Mouse (Mus musculus): ENCODE data around the gene Creg2. TPM values are rescaled to one million over a fixed set of nuclear protein-coding genes. Genes with fewer than 3 reads are reported as not detected.

The Creg2 gene
- polyA plus RNA-seq, 1 experiment from 2014 or later: 0.34 TPM

- H3K4me1 ChIP-seq (replicated peaks; ENCODE audit: control insufficient read depth, insufficient read depth, low read length): no peaks in the 10 kb centered on the region
- H3K36me3 ChIP-seq (ENCODE audit: control insufficient read depth, insufficient read depth, low read length): no peaks in the 10 kb centered on the region
- no peak overlapping the region for H3K4me3 ChIP-seq (ENCODE audit: low read depth, low read length)
- H3K4me2 ChIP-seq (ENCODE audit: low read length): no peak overlapping the region
- H3K27ac ChIP-seq (ENCODE audit: low read depth): no peak overlapping the region
- H3K27me3 ChIP-seq (replicated peaks; ENCODE audit: control insufficient read depth, insufficient read depth, low read length): peaks cover 30% of the 10 kb centered on the region
- H3K9me3 ChIP-seq (ENCODE audit: control insufficient read depth, low read length): peaks cover 5% of the 10 kb centered on the region; the same call in 1 of the 2 replicates
- no peak overlapping the region for H3K9ac ChIP-seq (ENCODE audit: low read length)
- DNase-seq (ENCODE audit: low spot score) (no peak), ATAC-seq (replicated peaks; ENCODE audit: low FRiP score, low TSS enrichment, low read depth) (no peak)
- 55% methylated on average over 8 of the region's 8 CpGs for WGBS
Measured at GRCm38 (mm10) chr1:39645905-39646759, 5.1 kb downstream of the Creg2 start.

- no peaks in the 10 kb centered on the region for H3K4me1 ChIP-seq (replicated peaks; ENCODE audit: control insufficient read depth, insufficient read depth, low read length)
- H3K27ac ChIP-seq (ENCODE audit: low read depth): no peak overlapping the region
- no peak overlapping the region for H3K9ac ChIP-seq (ENCODE audit: low read length)
- H3K4me3 ChIP-seq (ENCODE audit: low read depth, low read length): no peak overlapping the region
- peaks cover 13% of the 10 kb centered on the region; the same call in 1 of the 2 replicates for H3K27me3 ChIP-seq (replicated peaks; ENCODE audit: control insufficient read depth, insufficient read depth, low read length)
- no peak for ATAC-seq (replicated peaks; ENCODE audit: low FRiP score, low TSS enrichment, low read depth)
- peaks cover 5% of the 10 kb centered on the region; the same call in 1 of the 2 replicates for H3K9me3 ChIP-seq (ENCODE audit: control insufficient read depth, low read length)
- H3K4me2 ChIP-seq (ENCODE audit: low read length): no peak overlapping the region
- 78% methylated on average over 1 of the region's 1 CpGs for WGBS
- H3K36me3 ChIP-seq (ENCODE audit: control insufficient read depth, insufficient read depth, low read length): no peaks in the 10 kb centered on the region
- no peak for DNase-seq (ENCODE audit: low spot score)
Measured at GRCm38 (mm10) chr1:39644333-39644732, 6.9 kb downstream of the Creg2 start.

- H3K36me3 ChIP-seq (ENCODE audit: control insufficient read depth, insufficient read depth, low read length): no peaks in the 10 kb centered on the region
- no peak overlapping the region for H3K4me2 ChIP-seq (ENCODE audit: low read length)
- DNase-seq (ENCODE audit: low spot score) (no peak), ATAC-seq (replicated peaks; ENCODE audit: low FRiP score, low TSS enrichment, low read depth) (no peak)
- peaks cover 5% of the 10 kb centered on the region; the same call in 1 of the 2 replicates for H3K9me3 ChIP-seq (ENCODE audit: control insufficient read depth, low read length)
- no peak overlapping the region for H3K27ac ChIP-seq (ENCODE audit: low read depth)
- H3K4me1 ChIP-seq (replicated peaks; ENCODE audit: control insufficient read depth, insufficient read depth, low read length): 0 out of 2 replicates have a peak, but pooled peaks cover under 1% of the 10 kb centered on the region
- no peak overlapping the region for H3K4me3 ChIP-seq (ENCODE audit: low read depth, low read length)
- 87% methylated on average over 7 of the region's 7 CpGs for WGBS
- no peaks in the 10 kb centered on the region for H3K27me3 ChIP-seq (replicated peaks; ENCODE audit: control insufficient read depth, insufficient read depth, low read length)
- no peak overlapping the region for H3K9ac ChIP-seq (ENCODE audit: low read length)
Measured at GRCm38 (mm10) chr1:39641667-39642066, 9.6 kb downstream of the Creg2 start.

- 0 out of 2 replicates have a peak, but pooled peaks cover 3% of the 10 kb centered on the region for H3K4me1 ChIP-seq (replicated peaks; ENCODE audit: control insufficient read depth, insufficient read depth, low read length)
- no peaks in the 10 kb centered on the region for H3K27me3 ChIP-seq (replicated peaks; ENCODE audit: control insufficient read depth, insufficient read depth, low read length)
- H3K36me3 ChIP-seq (ENCODE audit: control insufficient read depth, insufficient read depth, low read length): no peaks in the 10 kb centered on the region
- no peak overlapping the region for H3K4me2 ChIP-seq (ENCODE audit: low read length)
- DNase-seq (ENCODE audit: low spot score) (no peak), ATAC-seq (replicated peaks; ENCODE audit: low FRiP score, low TSS enrichment, low read depth) (no peak)
- no peak overlapping the region for H3K4me3 ChIP-seq (ENCODE audit: low read depth, low read length)
- peaks cover 5% of the 10 kb centered on the region; the same call in 1 of the 2 replicates for H3K9me3 ChIP-seq (ENCODE audit: control insufficient read depth, low read length)
- H3K27ac ChIP-seq (ENCODE audit: low read depth): no peak overlapping the region
- no peak overlapping the region for H3K9ac ChIP-seq (ENCODE audit: low read length)
- WGBS: 58% methylated on average over 8 of the region's 8 CpGs
Measured at GRCm38 (mm10) chr1:39637139-39637538, 14.1 kb downstream of the Creg2 start.

- H3K4me1 ChIP-seq (replicated peaks; ENCODE audit: control insufficient read depth, insufficient read depth, low read length): 0 out of 2 replicates have a peak, but pooled peaks cover 3% of the 10 kb centered on the region
- no peak overlapping the region for H3K4me3 ChIP-seq (ENCODE audit: low read depth, low read length)
- no peak overlapping the region for H3K9ac ChIP-seq (ENCODE audit: low read length)
- WGBS: 4% methylated on average over 5 of the region's 5 CpGs
- no peaks in the 10 kb centered on the region for H3K36me3 ChIP-seq (ENCODE audit: control insufficient read depth, insufficient read depth, low read length)
- no peak overlapping the region for H3K4me2 ChIP-seq (ENCODE audit: low read length)
- peak; percentile 60; the same call in 1 of the 2 replicates for ATAC-seq (replicated peaks; ENCODE audit: low FRiP score, low TSS enrichment, low read depth)
- H3K27ac ChIP-seq (ENCODE audit: low read depth): no peak overlapping the region
- no peak for DNase-seq (ENCODE audit: low spot score)
- H3K27me3 ChIP-seq (replicated peaks; ENCODE audit: control insufficient read depth, insufficient read depth, low read length): no peaks in the 10 kb centered on the region
- peaks cover under 1% of the 10 kb centered on the region; the same call in 1 of the 2 replicates for H3K9me3 ChIP-seq (ENCODE audit: control insufficient read depth, low read length)
Measured at GRCm38 (mm10) chr1:39636660-39637059, 14.6 kb downstream of the Creg2 start.

- Histone ChIP-seq H3K4me1 (replicated peaks; ENCODE audit: control insufficient read depth, insufficient read depth, low read length) (0 out of 2 replicates have a peak, but pooled peaks cover 3% of the 10 kb centered on the region), H3K36me3 (ENCODE audit: control insufficient read depth, insufficient read depth, low read length) (no peaks in the 10 kb centered on the region), H3K9ac (ENCODE audit: low read length) (no peak overlapping the region), H3K27me3 (replicated peaks; ENCODE audit: control insufficient read depth, insufficient read depth, low read length) (no peaks in the 10 kb centered on the region), H3K4me2 (ENCODE audit: low read length) (no peak overlapping the region), H3K9me3 (ENCODE audit: control insufficient read depth, low read length) (no peaks in the 10 kb centered on the region), H3K4me3 (ENCODE audit: low read depth, low read length) (no peak overlapping the region), H3K27ac (ENCODE audit: low read depth) (no peak overlapping the region)
- DNase-seq (ENCODE audit: low spot score) (no peak), ATAC-seq (replicated peaks; ENCODE audit: low FRiP score, low TSS enrichment, low read depth) (no peak)
- 32% methylated on average over 5 of the region's 5 CpGs for WGBS
Measured at GRCm38 (mm10) chr1:39636196-39636595, 15.1 kb downstream of the Creg2 start.

GRCm38 (mm10) chr1:39628606-39629005 lies 22.7 kb downstream of the Creg2 start:
- DNase-seq (ENCODE audit: low spot score) (no peak), ATAC-seq (replicated peaks; ENCODE audit: low FRiP score, low TSS enrichment, low read depth) (no peak)
- Histone ChIP-seq H3K36me3 (ENCODE audit: control insufficient read depth, insufficient read depth, low read length) (no peaks in the 10 kb centered on the region), H3K27me3 (replicated peaks; ENCODE audit: control insufficient read depth, insufficient read depth, low read length) (no peaks in the 10 kb centered on the region), H3K4me2 (ENCODE audit: low read length) (no peak overlapping the region), H3K27ac (ENCODE audit: low read depth) (no peak overlapping the region), H3K9me3 (ENCODE audit: control insufficient read depth, low read length) (no peaks in the 10 kb centered on the region), H3K4me1 (replicated peaks; ENCODE audit: control insufficient read depth, insufficient read depth, low read length) (no peaks in the 10 kb centered on the region), H3K9ac (ENCODE audit: low read length) (no peak overlapping the region), H3K4me3 (ENCODE audit: low read depth, low read length) (no peak overlapping the region)
- WGBS: 77% methylated on average over 9 of the region's 9 CpGs

- no peak for ATAC-seq (replicated peaks; ENCODE audit: low FRiP score, low TSS enrichment, low read depth)
- Histone ChIP-seq H3K27me3 (replicated peaks; ENCODE audit: control insufficient read depth, insufficient read depth, low read length) (no peaks in the 10 kb centered on the region), H3K36me3 (ENCODE audit: control insufficient read depth, insufficient read depth, low read length) (no peaks in the 10 kb centered on the region), H3K4me1 (replicated peaks; ENCODE audit: control insufficient read depth, insufficient read depth, low read length) (no peaks in the 10 kb centered on the region), H3K27ac (ENCODE audit: low read depth) (no peak overlapping the region), H3K4me3 (ENCODE audit: low read depth, low read length) (no peak overlapping the region), H3K9ac (ENCODE audit: low read length) (no peak overlapping the region), H3K9me3 (ENCODE audit: control insufficient read depth, low read length) (no peaks in the 10 kb centered on the region), H3K4me2 (ENCODE audit: low read length) (no peak overlapping the region)
- 47% methylated on average over 3 of the region's 3 CpGs for WGBS
- DNase-seq (ENCODE audit: low spot score): no peak
Measured at GRCm38 (mm10) chr1:39625491-39625890, 25.8 kb downstream of the Creg2 start.
